Comparison of ENCODE assay signal across 8 mouse cellular contexts in genomic region chr9:14752001-14752522, GRCm38 (mm10). TPM values are rescaled to one million over a fixed set of nuclear protein-coding genes. Genes with fewer than 3 reads are reported as not detected.
A peak's percentile ranks its signal among the peaks of the same experiment; 100 is the strongest.
DNase-seq lines count a peak whose midpoint lies in the region; ATAC-seq lines count a peak whose summit lies in the region.

Fut4 (minus strand) TSS chr9:14752393.

- peak within 1 kb of the TSS; percentile 53 for H3K9ac ChIP-seq in neural tube, embryonic 11.5 days (ENCODE audit: low read length)
- peak within 1 kb of the TSS; percentile 52 for H3K9ac ChIP-seq in forebrain, embryonic 15.5 days (replicated peaks)
- peak within 1 kb of the TSS; percentile 74 for H3K9ac ChIP-seq in limb, embryonic 12.5 days (replicated peaks)
- peak within 1 kb of the TSS; percentile 67 for H3K9ac ChIP-seq in midbrain, embryonic 11.5 days (ENCODE audit: low read length)
- H3K9ac ChIP-seq in stomach, embryonic 15.5 days: peak within 1 kb of the TSS; percentile 37; the same call in 1 of the 2 replicates

- peak within 1 kb of the TSS; percentile 87 for H3K4me2 ChIP-seq in neural tube, embryonic 11.5 days (ENCODE audit: low read depth)
- peak within 1 kb of the TSS; percentile 75 for H3K4me2 ChIP-seq in forebrain, embryonic 15.5 days (replicated peaks)
- H3K4me2 ChIP-seq in limb, embryonic 12.5 days: peak within 1 kb of the TSS; percentile 94
- peak within 1 kb of the TSS; percentile 87 for H3K4me2 ChIP-seq in midbrain, embryonic 11.5 days
- H3K4me2 ChIP-seq in stomach, embryonic 15.5 days: peak within 1 kb of the TSS; percentile 98

- peak within 1 kb of the TSS; percentile 45 for H3K4me3 ChIP-seq in neural tube, embryonic 11.5 days (ENCODE audit: low read depth, low read length)
- H3K4me3 ChIP-seq in forebrain, embryonic 15.5 days: peak within 1 kb of the TSS; percentile 50
- peak within 1 kb of the TSS; percentile 59 for H3K4me3 ChIP-seq in limb, embryonic 12.5 days (replicated peaks)
- H3K4me3 ChIP-seq in midbrain, embryonic 11.5 days (ENCODE audit: low read depth, low read length): peak within 1 kb of the TSS; percentile 50
- H3K4me3 ChIP-seq in stomach, embryonic 15.5 days (replicated peaks): peak within 1 kb of the TSS; percentile 61

- no peaks in the 10 kb centered on the region for H3K4me1 ChIP-seq in neural tube, embryonic 11.5 days (ENCODE audit: control insufficient read depth, insufficient read depth, low read length)
- peaks cover 12% of the 10 kb centered on the region; the same call in 1 of the 2 replicates for H3K4me1 ChIP-seq in forebrain, embryonic 15.5 days
- H3K4me1 ChIP-seq in limb, embryonic 12.5 days (replicated peaks): peaks cover 36% of the 10 kb centered on the region
- peaks cover 8% of the 10 kb centered on the region; the same call in 1 of the 2 replicates for H3K4me1 ChIP-seq in midbrain, embryonic 11.5 days (ENCODE audit: control insufficient read depth, insufficient read depth, low read length)
- H3K4me1 ChIP-seq in stomach, embryonic 15.5 days: peaks cover 12% of the 10 kb centered on the region; the same call in 1 of the 2 replicates

- peaks cover 9% of the 10 kb centered on the region for H3K27me3 ChIP-seq in neural tube, embryonic 11.5 days (ENCODE audit: control insufficient read depth, insufficient read depth, low read length)
- peaks cover 3% of the 10 kb centered on the region; the same call in 1 of the 2 replicates for H3K27me3 ChIP-seq in forebrain, embryonic 15.5 days
- peaks cover 10% of the 10 kb centered on the region; the same call in 1 of the 2 replicates for H3K27me3 ChIP-seq in limb, embryonic 12.5 days
- H3K27me3 ChIP-seq in midbrain, embryonic 11.5 days (ENCODE audit: control insufficient read depth, insufficient read depth, low read length): peaks cover 15% of the 10 kb centered on the region
- no peaks in the 10 kb centered on the region for H3K27me3 ChIP-seq in stomach, embryonic 15.5 days (replicated peaks)

- no peaks in the 10 kb centered on the region for H3K9me3 ChIP-seq in neural tube, embryonic 11.5 days (ENCODE audit: control insufficient read depth, low read length)
- H3K9me3 ChIP-seq in forebrain, embryonic 15.5 days: no peaks in the 10 kb centered on the region
- H3K9me3 ChIP-seq in limb, embryonic 12.5 days: no peaks in the 10 kb centered on the region
- no peaks in the 10 kb centered on the region for H3K9me3 ChIP-seq in midbrain, embryonic 11.5 days (ENCODE audit: control insufficient read depth, low read length)
- no peaks in the 10 kb centered on the region for H3K9me3 ChIP-seq in stomach, embryonic 15.5 days

- no peak for DNase-seq in neural tube, embryonic 11.5 days (ENCODE audit: low spot score)
- no peak for DNase-seq in neural tube, embryonic 10.5 days (ENCODE audit: extremely low spot score, low spot score)
- DNase-seq in heart, postnatal 4 days: peak; percentile 64
- DNase-seq in midbrain, embryonic 11.5 days (ENCODE audit: low spot score, missing footprints): no peak
- DNase-seq in c-Kit-positive CD71-positive TER-119-positive erythroid progenitor cells, embryonic 14.5 days (ENCODE audit: low spot score): no peak

- 0% methylated on average over 28 of the region's 28 CpGs for WGBS in neural tube, embryonic 11.5 days
- WGBS in forebrain, embryonic 15.5 days: 1% methylated on average over 28 of the region's 28 CpGs
- WGBS in limb, embryonic 12.5 days: under 1% methylated on average over 28 of the region's 28 CpGs
- WGBS in midbrain, embryonic 11.5 days: under 1% methylated on average over 28 of the region's 28 CpGs
- 0% methylated on average over 26 of the region's 28 CpGs for WGBS in stomach, embryonic 15.5 days

- H3K27ac ChIP-seq in neural tube, embryonic 11.5 days (ENCODE audit: low read depth, low read length): 0 out of 2 replicates have a peak within 1 kb of the TSS, but pooled peaks have one; percentile 3
- H3K27ac ChIP-seq in forebrain, embryonic 15.5 days (replicated peaks): no peak within 1 kb of the TSS
- H3K27ac ChIP-seq in limb, embryonic 12.5 days: peak within 1 kb of the TSS; percentile 67
- no peak within 1 kb of the TSS for H3K27ac ChIP-seq in midbrain, embryonic 11.5 days (ENCODE audit: low read depth, low read length)
- peak within 1 kb of the TSS; percentile 63 for H3K27ac ChIP-seq in stomach, embryonic 15.5 days

- peak; percentile 64 for ATAC-seq in neural tube, embryonic 11.5 days (ENCODE audit: insufficient read depth, low FRiP score, low TSS enrichment)
- ATAC-seq in forebrain, embryonic 15.5 days (replicated peaks): peak; percentile 65
- ATAC-seq in limb, embryonic 12.5 days (ENCODE audit: insufficient number of reproducible peaks, insufficient read depth, low FRiP score, low TSS enrichment, low read depth): peak; percentile 77
- peak; percentile 87 for ATAC-seq in midbrain, embryonic 11.5 days (ENCODE audit: low FRiP score)
- peak; percentile 84 for ATAC-seq in stomach, embryonic 15.5 days (ENCODE audit: insufficient read depth, low FRiP score, low read depth)

- H3K36me3 ChIP-seq in neural tube, embryonic 11.5 days (ENCODE audit: control insufficient read depth, insufficient read depth, low read length): no peaks in the 10 kb centered on the region
- no peaks in the 10 kb centered on the region for H3K36me3 ChIP-seq in forebrain, embryonic 15.5 days
- H3K36me3 ChIP-seq in limb, embryonic 12.5 days: no peaks in the 10 kb centered on the region
- no peaks in the 10 kb centered on the region for H3K36me3 ChIP-seq in midbrain, embryonic 11.5 days (ENCODE audit: control insufficient read depth, insufficient read depth, low read length)
- no peaks in the 10 kb centered on the region; the same call in 1 of the 2 replicates for H3K36me3 ChIP-seq in stomach, embryonic 15.5 days

RNA-seq across cellular contexts. Expression of gene Fut4, which starts in this region (rescaled TPM):
- 2.4 and 3.3 TPM in 2 replicates for polyA plus RNA-seq in neural tube, embryonic 11.5 days (2014; fragmentation: Nextera tagmentation; extraction: Ambion mirVana)
- polyA plus RNA-seq in forebrain, embryonic 15.5 days (2015; fragmentation: Nextera tagmentation; extraction: Ambion mirVana): 0.70 and 0.94 TPM in 2 replicates
- total RNA-seq in heart, postnatal 4 days (2021): under 1 TPM; 0.91 to 0.95 TPM
- polyA plus RNA-seq in limb, embryonic 12.5 days (2016; fragmentation: Nextera tagmentation; extraction: Ambion mirVana): 5.4 and 6.4 TPM in 2 replicates
- polyA plus RNA-seq in midbrain, embryonic 11.5 days (2014; fragmentation: Nextera tagmentation; extraction: Ambion mirVana): 1.6 and 2.1 TPM in 2 replicates
- polyA plus RNA-seq in stomach, embryonic 15.5 days (2015; fragmentation: Nextera tagmentation; extraction: Ambion mirVana): 6.6 and 7.5 TPM in 2 replicates

Comparison
In these comparisons a context has a peak if more than half of its experiments do, and no peak if none do; other contexts are left out.
1. Peak in ATAC-seq, H3K4me3 ChIP-seq, H3K9ac ChIP-seq and H3K4me2 ChIP-seq in forebrain, embryonic 15.5 days; RNA of the gene not detected or under 1 TPM.
2. Peak in DNase-seq in heart, postnatal 4 days; RNA of the gene not detected or under 1 TPM.
3. H3K27ac ChIP-seq: peak in neural tube, embryonic 11.5 days (single experiment), limb, embryonic 12.5 days (single experiment) and stomach, embryonic 15.5 days (single experiment); none in forebrain, embryonic 15.5 days (single experiment) and midbrain, embryonic 11.5 days (single experiment).
4. Peak in every context shown above with its lines, with median percentiles within 50 percentile points of each other: ATAC-seq, H3K4me2 ChIP-seq, H3K4me3 ChIP-seq and H3K9ac ChIP-seq.